Mouse (Mus musculus) MEL (cell line): ENCODE results near the gene Rxrb. TPM values are rescaled to one million over a fixed set of nuclear protein-coding genes. Genes with fewer than 3 reads are reported as not detected.
A peak's percentile ranks its signal among the peaks of the same experiment; 100 is the strongest.

Experiments
- DNase-seq: peaks from one replicate; pipeline ENCODE4 v3.0.0; 2011; ENCODE audit warnings: low read depth, low spot score
- H3K27ac ChIP-seq: 2 replicates; pipeline ENCODE4 v1.5.1; 2012; ENCODE audit warnings: low read depth, mild to moderate bottlenecking, control low read depth, low read length, moderate library complexity; ENCODE audit not compliant: control insufficient read depth
- H3K27me3 ChIP-seq, 2 experiments: fragments of 150-350 bp in 1 of 2; sonication (generic) in 1 of 2; 2 replicates each; pipeline ENCODE4 v1.6.1; 2012; ENCODE audit warnings: low read length in 2 of 2, mild to moderate bottlenecking in 2 of 2, improper control_type of control experiment in 1 of 2, moderate library complexity in 1 of 2; ENCODE audit not compliant: insufficient read depth in 2 of 2, control insufficient read depth in 1 of 2
- H3K36me3 ChIP-seq, 2 experiments: 2 replicates each; pipeline ENCODE4 v1.6.1; 2012 to 2014; ENCODE audit warnings: low read length in 2 of 2, improper control_type of control experiment in 1 of 2, inconsistent platforms in 1 of 2, mild to moderate bottlenecking in 1 of 2; ENCODE audit not compliant: insufficient read depth in 2 of 2, control insufficient read depth in 1 of 2
- H3K4me1 ChIP-seq, 2 experiments: fragments of 150-350 bp in 1 of 2; sonication (generic) in 1 of 2; 2 replicates each; pipeline ENCODE4 v1.6.1; 2012; ENCODE audit warnings: low read length in 2 of 2, improper control_type of control experiment in 1 of 2, mild to moderate bottlenecking in 1 of 2; ENCODE audit not compliant: insufficient read depth in 2 of 2, control insufficient read depth in 1 of 2
- H3K4me3 ChIP-seq, 2 experiments: fragments of 150-350 bp in 1 of 2; sonication (generic) in 1 of 2; 2 replicates each; pipeline ENCODE4 v1.5.1; 2012; ENCODE audit warnings: low read depth in 2 of 2, low read length in 2 of 2, mild to moderate bottlenecking in 2 of 2, moderate library complexity in 2 of 2, control low read depth in 1 of 2, improper control_type of control experiment in 1 of 2; ENCODE audit not compliant: control insufficient read depth in 1 of 2, insufficient read depth in 1 of 2
- H3K79me2 ChIP-seq: 2 replicates; pipeline ENCODE4 v1.6.1; 2012; ENCODE audit warnings: mild to moderate bottlenecking, low read length, moderate library complexity; ENCODE audit not compliant: control insufficient read depth, poor library complexity, insufficient read depth
- H3K9ac ChIP-seq: 2 replicates; pipeline ENCODE4 v1.6.1; 2012; ENCODE audit warnings: low read depth, mild to moderate bottlenecking, control low read depth, low read length, moderate library complexity; ENCODE audit not compliant: control insufficient read depth, poor library complexity, severe bottlenecking
- H3K9me3 ChIP-seq: fragments of 150-350 bp; sonication (generic); replicated peaks from 2 replicates; pipeline ENCODE4 v1.6.1; 2012; ENCODE audit warnings: mild to moderate bottlenecking, low read length, improper control_type of control experiment, moderate library complexity; ENCODE audit not compliant: insufficient read depth
- CHD1 ChIP-seq: IDR thresholded peaks from 2 replicates; pipeline ENCODE4 v1.6.1; 2012; ENCODE audit warnings: low read depth, mild to moderate bottlenecking, inconsistent platforms, low read length, improper control_type of control experiment
- CHD2 ChIP-seq: IDR thresholded peaks from 2 replicates; pipeline ENCODE4 v1.6.1; 2011; ENCODE audit warnings: low read length, improper control_type of control experiment
- CTCF ChIP-seq, 3 experiments: IDR thresholded peaks in 2 of 3; conservative IDR thresholded peaks in 1 of 3; 2 replicates each; pipeline ENCODE4 v1.5.1; 2011 to 2012; ENCODE audit warnings: low read length in 3 of 3, low read depth in 2 of 3, mild to moderate bottlenecking in 2 of 3, improper control_type of control experiment in 1 of 3, inconsistent platforms in 1 of 3, mixed read lengths in 1 of 3, moderate library complexity in 1 of 3; ENCODE audit not compliant: control insufficient read depth in 1 of 3, insufficient read depth in 1 of 3, poor library complexity in 1 of 3, severe bottlenecking in 1 of 3
- E2F4 ChIP-seq: IDR thresholded peaks from 2 replicates; pipeline ENCODE4 v1.6.1; 2011; ENCODE audit warnings: low read depth, low read length, improper control_type of control experiment, borderline replicate concordance
- ELF1 ChIP-seq: IDR thresholded peaks from 2 replicates; pipeline ENCODE4 v1.6.1; 2014; ENCODE audit warnings: low read depth, mild to moderate bottlenecking, inconsistent platforms, low read length, improper control_type of control experiment, moderate library complexity
- EP300 ChIP-seq, 2 experiments: IDR thresholded peaks; 2 replicates each; pipeline ENCODE4 v1.6.1; 2011; ENCODE audit warnings: improper control_type of control experiment in 2 of 2, low read length in 2 of 2, low read depth in 1 of 2, mild to moderate bottlenecking in 1 of 2
- ETS1 ChIP-seq: IDR thresholded peaks from 2 replicates; pipeline ENCODE4 v1.6.1; 2012; ENCODE audit warnings: low read depth, mild to moderate bottlenecking, inconsistent platforms, low read length, improper control_type of control experiment, moderate library complexity
- GATA1 ChIP-seq: IDR thresholded peaks from 2 replicates; pipeline ENCODE4 v1.6.1; 2011; ENCODE audit warnings: low read depth, low read length, improper control_type of control experiment
- HCFC1 ChIP-seq: IDR thresholded peaks from 2 replicates; pipeline ENCODE4 v1.6.1; 2012; ENCODE audit warnings: low read depth, mild to moderate bottlenecking, inconsistent platforms, low read length, improper control_type of control experiment, moderate library complexity
- KAT2A ChIP-seq: conservative IDR thresholded peaks from 2 replicates; pipeline ENCODE4 v1.6.1; 2012; ENCODE audit warnings: low read depth, low read length, improper control_type of control experiment, inconsistent platforms
- MAFK ChIP-seq: IDR thresholded peaks from 2 replicates; pipeline ENCODE4 v1.6.1; 2011; ENCODE audit warnings: low read depth, mild to moderate bottlenecking, low read length, improper control_type of control experiment, borderline replicate concordance
- MAX ChIP-seq: IDR thresholded peaks from 2 replicates; pipeline ENCODE4 v1.6.1; 2011; ENCODE audit warnings: low read length, improper control_type of control experiment
- MAZ ChIP-seq: IDR thresholded peaks from 2 replicates; pipeline ENCODE4 v1.6.1; 2012; ENCODE audit warnings: low read depth, mild to moderate bottlenecking, inconsistent platforms, low read length, improper control_type of control experiment
- MEF2A ChIP-seq: IDR thresholded peaks from 2 replicates; pipeline ENCODE4 v1.6.1; 2014; ENCODE audit warnings: low read depth, mild to moderate bottlenecking, inconsistent platforms, low read length, improper control_type of control experiment; ENCODE audit not compliant: poor library complexity, insufficient replicate concordance, severe bottlenecking; ENCODE audit errors: extremely low read depth
- MYB ChIP-seq: IDR thresholded peaks from 2 replicates; pipeline ENCODE4 v1.6.1; 2011; ENCODE audit warnings: mild to moderate bottlenecking, low read depth, low read length, improper control_type of control experiment
- MYC ChIP-seq: IDR thresholded peaks from 2 replicates; pipeline ENCODE4 v1.6.1; 2011; ENCODE audit warnings: low read depth, mild to moderate bottlenecking, low read length, improper control_type of control experiment, moderate library complexity
- NELFE ChIP-seq: IDR thresholded peaks from 2 replicates; pipeline ENCODE4 v1.6.1; 2011; ENCODE audit warnings: low read depth, low read length, improper control_type of control experiment
- NRF1 ChIP-seq: IDR thresholded peaks from 2 replicates; pipeline ENCODE4 v1.6.1; 2014; ENCODE audit warnings: low read depth, mild to moderate bottlenecking, inconsistent platforms, low read length, improper control_type of control experiment, moderate library complexity; ENCODE audit not compliant: poor library complexity, insufficient read depth, severe bottlenecking
- POLR2A ChIP-seq, 2 experiments: IDR thresholded peaks; 2 replicates each; pipeline ENCODE4 v1.6.1; 2011 to 2012; ENCODE audit warnings: low read length in 2 of 2, mild to moderate bottlenecking in 2 of 2, control low read depth in 1 of 2, improper control_type of control experiment in 1 of 2, low read depth in 1 of 2, moderate library complexity in 1 of 2; ENCODE audit not compliant: control insufficient read depth in 1 of 2, insufficient read depth in 1 of 2, poor library complexity in 1 of 2
- POLR2AphosphoS2 ChIP-seq: IDR thresholded peaks from 2 replicates; pipeline ENCODE4 v1.6.1; 2011; ENCODE audit warnings: low read length, improper control_type of control experiment
- POLR2AphosphoS5 ChIP-seq: IDR thresholded peaks from 2 replicates; pipeline ENCODE4 v1.6.1; 2012; ENCODE audit warnings: low read depth, borderline replicate concordance, mild to moderate bottlenecking, inconsistent platforms, low read length, moderate library complexity, mixed read lengths
- RAD21 ChIP-seq: IDR thresholded peaks from 2 replicates; pipeline ENCODE4 v1.6.1; 2011; ENCODE audit warnings: mild to moderate bottlenecking, low read depth, low read length, improper control_type of control experiment
- RCOR1 ChIP-seq: IDR thresholded peaks from 2 replicates; pipeline ENCODE4 v1.6.1; 2012; ENCODE audit warnings: low read depth, mild to moderate bottlenecking, inconsistent platforms, low read length, improper control_type of control experiment
- SIN3A ChIP-seq: IDR thresholded peaks from 2 replicates; pipeline ENCODE4 v1.6.1; 2012; ENCODE audit warnings: low read length, improper control_type of control experiment, inconsistent platforms
- TAL1 ChIP-seq: IDR thresholded peaks from 2 replicates; pipeline ENCODE4 v1.6.1; 2012; ENCODE audit warnings: mild to moderate bottlenecking, inconsistent platforms, low read length, moderate library complexity, mixed read lengths
- TBP ChIP-seq: IDR thresholded peaks from 2 replicates; pipeline ENCODE4 v1.8.0; 2011; ENCODE audit warnings: low read depth, low read length, improper control_type of control experiment
- USF2 ChIP-seq, 2 experiments: IDR thresholded peaks; 2 replicates each; pipeline ENCODE4 v1.6.1; 2011 to 2012; ENCODE audit warnings: improper control_type of control experiment in 2 of 2, low read length in 2 of 2, borderline replicate concordance in 1 of 2, inconsistent platforms in 1 of 2, low read depth in 1 of 2, mild to moderate bottlenecking in 1 of 2; ENCODE audit not compliant: insufficient read depth in 1 of 2
- ZC3H11A ChIP-seq: IDR thresholded peaks from 2 replicates; pipeline ENCODE4 v1.6.1; 2012; ENCODE audit warnings: low read depth, mild to moderate bottlenecking, inconsistent platforms, low read length, improper control_type of control experiment
- ZKSCAN1 ChIP-seq: IDR thresholded peaks from 2 replicates; pipeline ENCODE4 v1.6.1; 2012; ENCODE audit warnings: low read depth, mild to moderate bottlenecking, inconsistent platforms, low read length, improper control_type of control experiment, moderate library complexity
- ZMIZ1 ChIP-seq: IDR thresholded peaks from 2 replicates; pipeline ENCODE4 v1.6.1; 2012; ENCODE audit warnings: low read depth, mild to moderate bottlenecking, inconsistent platforms, low read length, improper control_type of control experiment, moderate library complexity
- ZNF384 ChIP-seq: IDR thresholded peaks from 2 replicates; pipeline ENCODE4 v1.6.1; 2012; ENCODE audit warnings: low read depth, mild to moderate bottlenecking, inconsistent platforms, low read length, improper control_type of control experiment
- polyA plus RNA-seq, 2 experiments: library from polyadenylated mRNA; stranded (reverse) in 1 of 2; unstranded in 1 of 2; fragments of >175 nt in 1 of 2; fragments of >200 nt in 1 of 2; gene quantifications; 2 replicates each; pipeline versions ENCODE4 v1.2.1 to v1.2.4; 2012; ENCODE audit warnings: low replicate concordance in 2 of 2, low read depth in 1 of 2; ENCODE audit not compliant: insufficient read length in 2 of 2, insufficient read depth in 1 of 2, missing spikeins in 1 of 2
- total RNA-seq: library from RNA; depleted of rRNA; stranded (reverse); fragments of 300-350 nt; gene quantifications from 2 replicates; pipeline ENCODE4 v1.2.3, GENCODE M21; 2012

Gene Rxrb
- total and polyA plus RNA-seq, 3 experiments, result 37.6 to 63.4 TPM; not detected in 1

DNA sequence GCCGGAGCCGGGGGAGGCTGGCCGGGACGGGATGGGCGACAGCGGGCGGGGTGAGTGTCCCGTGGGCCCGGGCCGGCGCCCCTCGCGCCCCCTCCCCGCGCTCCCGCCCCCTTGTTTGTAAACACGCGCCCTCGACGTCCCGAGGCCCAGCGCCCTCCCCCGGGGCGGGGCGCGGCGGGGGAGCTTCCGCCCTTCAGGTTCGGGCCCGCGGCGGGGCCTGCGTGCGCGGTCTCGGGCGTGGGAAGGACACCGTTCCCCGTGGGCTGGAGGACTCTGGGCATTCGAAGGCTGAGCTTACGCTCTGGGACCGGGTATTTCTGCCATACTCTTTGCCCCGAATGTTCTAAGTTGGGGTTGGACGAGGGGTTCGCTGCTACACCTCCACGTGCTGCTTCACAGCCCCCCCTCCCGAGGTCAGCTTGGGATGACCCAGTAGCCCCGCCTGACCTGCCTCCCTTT, 591 bp downstream of the Rxrb start (continued):
- TF ChIP-seq POLR2AphosphoS2, result no peak; the same call in 1 of the 2 replicates
- 0 out of 2 replicates have a peak, but pooled peaks have one; percentile 51 for TF ChIP-seq CHD1
- 0 out of 2 replicates have a peak, but pooled peaks have one; percentile 25 for TF ChIP-seq MAZ
- no peak for TF ChIP-seq ZKSCAN1
- no peak for TF ChIP-seq RAD21
- TF ChIP-seq ELF1, result peak; percentile 51; the same call in 1 of the 2 replicates
- 0 out of 2 replicates have a peak, but pooled peaks have one; percentile 25 for TF ChIP-seq NRF1
- TF ChIP-seq ZC3H11A, result no peak
- TF ChIP-seq POLR2AphosphoS5, result no peak

DNA sequence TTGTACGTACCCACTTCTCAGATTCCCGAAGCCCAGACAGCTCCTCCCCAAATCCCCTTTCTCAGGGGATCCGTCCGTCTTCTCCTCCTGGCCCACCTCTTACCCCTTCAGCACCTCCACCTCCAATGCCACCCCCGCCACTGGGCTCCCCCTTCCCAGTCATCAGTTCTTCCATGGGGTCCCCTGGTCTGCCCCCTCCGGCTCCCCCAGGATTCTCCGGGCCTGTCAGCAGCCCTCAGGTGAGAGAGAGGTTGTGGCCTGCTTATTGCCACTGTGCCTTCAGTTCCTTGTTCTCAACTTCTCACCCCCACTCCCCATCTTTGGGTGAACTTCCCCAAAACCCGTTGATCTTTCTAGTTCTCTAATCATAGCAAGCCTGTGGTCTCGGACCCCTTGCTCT, 1.2 kb downstream of the Rxrb start:
- peaks cover 2 to 25% of the 10 kb centered on the region in 2 experiments; a peak in 3 of 4 replicates for H3K4me1 ChIP-seq
- peak; percentile 82 for DNase-seq
- peaks cover 4 to 14% of the 10 kb centered on the region in 2 experiments; a peak in 3 of 4 replicates for H3K36me3 ChIP-seq

More for the DNA sequence above, 1.2 kb downstream of the Rxrb start:
- Histone ChIP-seq H3K4me3 (peak overlapping the region; percentile 90 to 100), H3K9ac (peak overlapping the region; percentile 99), H3K27me3 (no peaks in the 10 kb centered on the region), H3K79me2 (peaks cover 39% of the 10 kb centered on the region), H3K27ac (peak overlapping the region; percentile 75), H3K9me3 (no peaks in the 10 kb centered on the region)
- TF ChIP-seq HCFC1 (0 out of 2 replicates have a peak, but pooled peaks have one; percentile 51), MYC (no peak), NELFE (no peak; the same call in 1 of the 2 replicates), POLR2AphosphoS5 (no peak), MAZ (peak; percentile 61; the same call in 1 of the 2 replicates), RAD21 (no peak), POLR2A (IDR thresholded peaks at IDR 0.05; ENCODE audit: control insufficient read depth in 1 of 2, insufficient read depth in 1 of 2, low read depth in 1 of 2, low read length in 2 of 2, poor library complexity in 1 of 2) (0 out of 4 replicates have a peak, but pooled peaks of 1 of the 2 experiments have one; percentile 36), TAL1 (no peak), ZMIZ1 (peak; percentile 51; the same call in 1 of the 2 replicates), KAT2A (no peak), EP300 (IDR thresholded peaks at IDR 0.05; ENCODE audit: low read depth in 1 of 2, low read length in 2 of 2) (peak in 1 of 2 experiments; percentile 49; a peak in 1 of 4 replicates), ZC3H11A (no peak), MAFK (no peak), TBP (no peak), RCOR1 (0 out of 2 replicates have a peak, but pooled peaks have one; percentile 26), MAX (no peak), ELF1 (no peak), ETS1 (peak; percentile 40; the same call in 1 of the 2 replicates), ZKSCAN1 (no peak), MYB (no peak), POLR2AphosphoS2 (no peak), CTCF (IDR thresholded peaks at IDR 0.05 in 2 of 3, conservative IDR thresholded peaks at IDR 0.05 in 1 of 3; ENCODE audit: control insufficient read depth in 1 of 3, insufficient read depth in 1 of 3, low read depth in 2 of 3, low read length in 3 of 3, poor library complexity in 1 of 3, severe bottlenecking in 1 of 3) (no peak), MEF2A (no peak), CHD1 (no peak), USF2 (IDR thresholded peaks at IDR 0.05; ENCODE audit: borderline replicate concordance in 1 of 2, insufficient read depth in 1 of 2, low read depth in 1 of 2, low read length in 2 of 2) (no peak), E2F4 (no peak), SIN3A (0 out of 2 replicates have a peak, but pooled peaks have one; percentile 28), GATA1 (no peak), CHD2 (no peak), ZNF384 (no peak)
